Mouse (Mus musculus) v-Abl transformed pro-B cells (cell line): Measurements from ENCODE around the gene Fam209.

Source experiments
- in situ Hi-C, 2 experiments: fragments of 400-800 bp; cut with MboI; formaldehyde crosslinking; loops; one replicate each; pipeline ENCODE4 v1.15.1; 2025; ENCODE audit not compliant: unreplicated experiment in 2 of 2

Gene Fam209

GRCm38 (mm10) chr2:172473591-172473990 lies 1.3 kb downstream of the Fam209 start:
- in situ Hi-C loops, result loop anchor here (10.0 to 25.0 kb wide), 3 partner anchors 1089 to 1614 kb away; partner anchors contain the start of gene Stx16 (in 1 of the 2)

- in situ Hi-C loops, result loop anchor here (5.0 to 25.0 kb wide), 7 partner anchors 522 to 1963 kb away; partner anchors contain the start of gene Stx16 (in 1 of the 2)
Measured at GRCm38 (mm10) chr2:172474970-172475369, 2.6 kb downstream of the Fam209 start.

- in situ Hi-C loops, result loop anchor here (5.0 to 25.0 kb wide), 5 partner anchors 521 to 1964 kb away; no protein-coding TSS in a partner anchor
Measured at GRCm38 (mm10) chr2:172476707-172477260, 4.5 kb downstream of the Fam209 start.

GRCm38 (mm10) chr2:172477350-172477749 lies 5.0 kb downstream of the Fam209 start:
- in situ Hi-C loops, result loop anchor here (5.0 to 25.0 kb wide), 5 partner anchors 520 to 1965 kb away; no protein-coding TSS in a partner anchor

- in situ Hi-C loops, result loop anchor here (5.0 to 25.0 kb wide), 5 partner anchors 519 to 1966 kb away; no protein-coding TSS in a partner anchor
Measured at GRCm38 (mm10) chr2:172477860-172478259, 5.5 kb downstream of the Fam209 start.

GRCm38 (mm10) chr2:172480296-172480695 lies 8.0 kb downstream of the Fam209 start:
- in situ Hi-C loops, result loop anchor here (5.0 to 25.0 kb wide), 6 partner anchors 295 to 1968 kb away; no protein-coding TSS in a partner anchor

GRCm38 (mm10) chr2:172481654-172482385 lies 9.5 kb downstream of the Fam209 start:
- in situ Hi-C loops, result loop anchor here (5.0 to 25.0 kb wide), 6 partner anchors 293 to 1970 kb away; no protein-coding TSS in a partner anchor

- in situ Hi-C loops, result loop anchor here (5.0 to 25.0 kb wide), 6 partner anchors 291 to 1972 kb away; no protein-coding TSS in a partner anchor
Measured at GRCm38 (mm10) chr2:172483766-172484413, 11.6 kb downstream of the Fam209 start.

GRCm38 (mm10) chr2:172484696-172485370 lies 12.5 kb downstream of the Fam209 start:
- in situ Hi-C loops, result loop anchor here (5.0 to 25.0 kb wide), 6 partner anchors 290 to 1973 kb away; no protein-coding TSS in a partner anchor

GRCm38 (mm10) chr2:172496736-172497345 lies 24.5 kb downstream of the Fam209 start:
- in situ Hi-C loops, result loop anchor here (25.0 kb wide), 2 partner anchors 690 to 1985 kb away; no protein-coding TSS in a partner anchor

- in situ Hi-C loops, result loop anchor here (25.0 kb wide), 2 partner anchors 688 to 1987 kb away; no protein-coding TSS in a partner anchor
Measured at GRCm38 (mm10) chr2:172498823-172499222, 26.5 kb downstream of the Fam209 start.

GRCm38 (mm10) chr2:172500752-172501316 lies 28.5 kb downstream of the Fam209 start:
- in situ Hi-C loops, result loop anchor here (5.0 to 25.0 kb wide), 2 partner anchors 279 to 1639 kb away; no protein-coding TSS in a partner anchor

- in situ Hi-C loops, result loop anchor here (5.0 to 25.0 kb wide), 2 partner anchors 279 to 1639 kb away; no protein-coding TSS in a partner anchor
Measured at GRCm38 (mm10) chr2:172501341-172501740, 29.0 kb downstream of the Fam209 start.

- in situ Hi-C loops, result loop anchor here (5.0 to 25.0 kb wide), 2 partner anchors 280 to 1640 kb away; no protein-coding TSS in a partner anchor
Measured at GRCm38 (mm10) chr2:172502168-172502567, 29.8 kb downstream of the Fam209 start.

- in situ Hi-C loops, result loop anchor here in 1 of 2 experiments (25.0 kb wide), 1 partner anchor 1644 kb away; no protein-coding TSS in a partner anchor
Measured at GRCm38 (mm10) chr2:172506121-172506520, 33.8 kb downstream of the Fam209 start.

GRCm38 (mm10) chr2:172510056-172510712 lies 37.9 kb downstream of the Fam209 start:
- in situ Hi-C loops, result loop anchor here in 1 of 2 experiments (25.0 kb wide), 1 partner anchor 1648 kb away; no protein-coding TSS in a partner anchor

GRCm38 (mm10) chr2:172510899-172511298 lies 38.6 kb downstream of the Fam209 start:
- in situ Hi-C loops, result loop anchor here in 1 of 2 experiments (25.0 kb wide), 1 partner anchor 1649 kb away; no protein-coding TSS in a partner anchor

- in situ Hi-C loops, result loop anchor here in 1 of 2 experiments (25.0 kb wide), 1 partner anchor 1654 kb away; no protein-coding TSS in a partner anchor
Measured at GRCm38 (mm10) chr2:172516407-172516992, 44.2 kb downstream of the Fam209 start.
